Mouse (Mus musculus) cortical plate, adult 2 months (tissue): ENCODE measurements around the gene Tbc1d16.

Experiments
- CTCF ChIP-seq: fragments of 200-500 bp; IDR thresholded peaks from 2 replicates; pipeline ENCODE4 v1.5.1; 2011; ENCODE audit warnings: mild to moderate bottlenecking, control low read depth, low read length; ENCODE audit not compliant: insufficient read depth; ENCODE audit errors: extremely low read depth
- POLR2A ChIP-seq: fragments of 200-500 bp; IDR thresholded peaks from 2 replicates; pipeline ENCODE4 v1.6.1; 2011; ENCODE audit warnings: mild to moderate bottlenecking, low read length, control low read depth; ENCODE audit not compliant: insufficient read depth; ENCODE audit errors: extremely low read depth

GRCm38 (mm10) chr11:119183684-119184310 lies 44.5 kb downstream of the Tbc1d16 start:
- no peak for TF ChIP-seq CTCF
- TF ChIP-seq POLR2A, result no peak
